Mouse (Mus musculus) olfactory bulb, adult 2 months (tissue): ENCODE data around the gene Cyp26b1. TPM values are rescaled to one million over a fixed set of nuclear protein-coding genes. Genes with fewer than 3 reads are reported as not detected.

Experiments
- H3K27ac ChIP-seq: fragments of 200-500 bp; 2 replicates; pipeline ENCODE4 v1.5.1; 2012; ENCODE audit warnings: low read depth, low read length; ENCODE audit not compliant: insufficient read depth
- H3K4me1 ChIP-seq: fragments of 200-500 bp; 2 replicates; pipeline ENCODE4 v1.6.1; 2012; ENCODE audit warnings: low read length; ENCODE audit not compliant: control insufficient read depth, insufficient read depth
- H3K4me3 ChIP-seq: fragments of 200-500 bp; 2 replicates; pipeline ENCODE4 v1.5.1; 2012; ENCODE audit warnings: mild to moderate bottlenecking, low read depth, low read length, moderate library complexity; ENCODE audit not compliant: insufficient read depth
- CTCF ChIP-seq: fragments of 200-500 bp; IDR thresholded peaks from 2 replicates; pipeline ENCODE4 v1.5.1; 2012; ENCODE audit warnings: low read depth, mild to moderate bottlenecking, low read length, moderate library complexity; ENCODE audit not compliant: insufficient read depth
- POLR2A ChIP-seq: fragments of 200-500 bp; IDR thresholded peaks from 2 replicates; pipeline ENCODE4 v1.6.1; 2012; ENCODE audit warnings: mild to moderate bottlenecking, low read depth, low read length, moderate library complexity; ENCODE audit not compliant: insufficient read depth
- WGBS: fragments of 180-500 bp; shearing (Covaris S2); methylation state at CpG from one replicate; pipeline ENCODE4 v1.1.7; 2018; 5-methylcytosine and 5-hydroxymethylcytosine counted together
- polyA plus RNA-seq: library from polyadenylated mRNA; stranded (reverse); fragments of >200 nt; gene quantifications from 2 replicates; pipeline ENCODE4 v1.2.4, GENCODE M21; 2012; ENCODE audit warnings: low replicate concordance; ENCODE audit not compliant: missing spikeins, insufficient read depth, insufficient read length

Gene Cyp26b1
- polyA plus RNA-seq = not detected in 2 replicates

DNA sequence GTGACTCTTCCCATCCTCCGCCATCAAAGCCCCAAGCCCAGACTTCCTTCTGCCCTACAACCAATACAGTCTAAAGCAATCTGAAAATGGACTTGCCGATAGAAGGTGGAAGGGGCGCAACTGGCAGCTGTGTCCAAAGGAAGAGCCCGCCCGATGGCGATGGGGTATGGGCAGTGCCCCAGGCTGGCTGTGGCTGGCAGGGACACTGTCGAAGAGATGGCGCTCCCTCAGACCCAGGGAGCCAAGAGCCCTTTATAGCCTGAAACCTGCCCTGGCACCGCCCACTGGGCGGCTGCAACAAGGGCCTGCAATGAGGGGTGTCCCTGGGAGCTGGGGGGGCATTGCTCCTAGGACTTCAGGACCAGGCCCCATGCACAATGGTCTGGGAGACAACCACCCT lies at the start of gene Cyp26b1:
Cyp26b1 (minus strand) TSS at position 216 of the 400 bp plus-strand sequence.
- no peak within 1 kb of the TSS for H3K27ac ChIP-seq
- 81% methylated on average over 10 of the region's 10 CpGs for WGBS
- H3K4me3 ChIP-seq = no peak within 1 kb of the TSS
- H3K4me1 ChIP-seq = peaks cover 10% of the 10 kb centered on the region
- no peak for TF ChIP-seq CTCF
- TF ChIP-seq POLR2A = no peak

- WGBS = 84% methylated on average over 4 of the region's 4 CpGs
- no peaks in the 10 kb centered on the region for H3K4me1 ChIP-seq
- no peak overlapping the region for H3K4me3 ChIP-seq
- TF ChIP-seq POLR2A = no peak
- TF ChIP-seq CTCF = no peak
- H3K27ac ChIP-seq = no peak overlapping the region
These were observed 47.3 kb upstream of the Cyp26b1 start for GRCm38 (mm10) chr6:84641062-84641431.

- Histone ChIP-seq H3K4me3 (no peak overlapping the region), H3K27ac (no peak overlapping the region), H3K4me1 (no peaks in the 10 kb centered on the region)
- TF ChIP-seq POLR2A (no peak), CTCF (no peak)
- 89% methylated on average over 9 of the region's 9 CpGs for WGBS
These were observed 46.8 kb upstream of the Cyp26b1 start for GRCm38 (mm10) chr6:84640324-84641061.

GRCm38 (mm10) chr6:84638206-84638605 lies 44.5 kb upstream of the Cyp26b1 start:
- H3K4me1 ChIP-seq = no peaks in the 10 kb centered on the region
- H3K27ac ChIP-seq = no peak overlapping the region
- H3K4me3 ChIP-seq = no peak overlapping the region
- TF ChIP-seq POLR2A = no peak
- TF ChIP-seq CTCF = no peak

- Histone ChIP-seq H3K27ac (no peak overlapping the region), H3K4me3 (no peak overlapping the region), H3K4me1 (peaks cover 6% of the 10 kb centered on the region; the same call in 1 of the 2 replicates)
- 76% methylated on average over 2 of the region's 2 CpGs for WGBS
- TF ChIP-seq POLR2A (no peak), CTCF (no peak)
These were observed 37.9 kb upstream of the Cyp26b1 start for GRCm38 (mm10) chr6:84631588-84631987.

GRCm38 (mm10) chr6:84630276-84630675 lies 36.6 kb upstream of the Cyp26b1 start:
- Histone ChIP-seq H3K4me3 (no peak overlapping the region), H3K4me1 (peaks cover 6% of the 10 kb centered on the region; the same call in 1 of the 2 replicates), H3K27ac (no peak overlapping the region)
- no peak for TF ChIP-seq CTCF
- no peak for TF ChIP-seq POLR2A
- 78% methylated on average over 1 of the region's 1 CpGs for WGBS

- 87% methylated on average over 5 of the region's 5 CpGs for WGBS
- no peak for TF ChIP-seq POLR2A
- no peak overlapping the region for H3K4me3 ChIP-seq
- H3K27ac ChIP-seq = no peak overlapping the region
- H3K4me1 ChIP-seq = peaks cover 6% of the 10 kb centered on the region; the same call in 1 of the 2 replicates
These were observed 35.1 kb upstream of the Cyp26b1 start for GRCm38 (mm10) chr6:84628831-84629230.

GRCm38 (mm10) chr6:84626398-84626797 lies 32.7 kb upstream of the Cyp26b1 start:
- TF ChIP-seq CTCF = no peak
- no peak for TF ChIP-seq POLR2A
- Histone ChIP-seq H3K27ac (no peak overlapping the region), H3K4me3 (no peak overlapping the region), H3K4me1 (peaks cover 3% of the 10 kb centered on the region; the same call in 1 of the 2 replicates)
- 80% methylated on average over 2 of the region's 2 CpGs for WGBS

DNA sequence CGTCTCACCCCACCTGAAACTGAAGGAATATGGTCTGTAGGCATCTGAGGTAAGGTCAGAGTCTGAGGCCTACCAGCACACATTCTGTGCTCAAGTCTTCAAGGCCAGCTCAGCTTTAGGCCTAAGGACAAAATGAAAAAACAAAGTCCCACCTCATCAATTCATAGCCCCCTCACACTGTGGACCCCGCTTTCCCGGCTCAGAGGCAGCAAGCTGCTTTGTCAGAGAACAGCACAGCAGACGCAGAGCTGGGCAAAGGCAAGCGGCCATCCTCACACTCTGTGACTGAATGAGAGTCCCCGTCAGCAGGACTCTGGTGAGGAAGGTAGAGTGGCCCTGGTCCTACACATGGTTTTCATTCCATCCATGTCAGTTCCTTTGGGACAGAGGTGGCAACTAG lies 25.5 kb upstream of the Cyp26b1 start:
- Histone ChIP-seq H3K4me1 (no peaks in the 10 kb centered on the region), H3K27ac (no peak overlapping the region), H3K4me3 (no peak overlapping the region)
- TF ChIP-seq CTCF (no peak), POLR2A (no peak)
- 93% methylated on average over 6 of the region's 6 CpGs for WGBS
